Mouse (Mus musculus) gonadal fat pad, adult 2 months (tissue): ENCODE results near the gene Plau. TPM values are rescaled to one million over a fixed set of nuclear protein-coding genes. Genes with fewer than 3 reads are reported as not detected.

Experiments
- DNase-seq: peaks from one replicate; pipeline ENCODE4 v3.0.0-alpha.2; 2012; ENCODE audit warnings: low read depth
- polyA plus RNA-seq: library from polyadenylated mRNA; depleted of rRNA; stranded (reverse); fragments of >200 nt; gene quantifications from 2 replicates; pipeline ENCODE4 v1.2.3, GENCODE M21; 2012; rRNA removed

Plau gene
- 25.6 and 29.9 TPM in 2 replicates for polyA plus RNA-seq

DNA sequence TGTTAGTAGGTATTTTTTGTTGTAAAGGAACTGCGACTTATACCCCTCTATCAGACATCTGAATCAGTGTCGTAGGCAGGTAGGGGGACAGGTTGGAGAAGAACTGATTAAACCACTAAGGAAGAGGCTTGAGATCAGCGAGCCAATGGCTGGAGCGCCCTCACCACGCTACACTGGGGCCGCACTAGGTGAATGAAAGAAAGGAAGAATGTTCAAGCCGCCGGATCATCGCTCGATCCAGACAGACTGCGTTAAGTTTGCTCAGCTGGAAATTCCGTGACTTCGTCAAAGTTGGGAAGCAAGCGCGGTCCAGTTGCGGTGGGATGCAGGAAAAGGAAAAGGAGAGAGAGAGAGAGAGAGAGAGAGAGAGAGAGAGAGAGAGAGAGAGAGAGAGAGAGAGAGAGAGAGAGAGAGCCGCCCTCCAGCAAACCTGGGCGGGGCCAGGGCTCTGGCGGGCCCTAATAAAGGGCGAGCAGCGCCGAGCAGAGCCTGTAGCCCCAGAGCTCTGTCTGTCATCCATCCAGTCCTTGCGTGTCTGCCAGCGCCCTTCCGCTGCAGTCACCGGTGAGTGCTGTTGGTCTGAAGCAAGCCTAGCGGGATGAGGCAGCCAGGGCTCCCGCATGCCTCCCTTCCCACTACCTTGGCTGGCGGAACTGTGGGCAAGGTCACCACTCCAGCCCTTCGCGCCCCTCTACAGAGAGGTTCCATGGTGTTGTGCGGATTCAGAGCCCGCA lies at the start of gene Plau:
Gene Plau (plus strand): TSS at position 490 of the 734 bp plus-strand sequence.
- DNase-seq: no peak

DNA sequence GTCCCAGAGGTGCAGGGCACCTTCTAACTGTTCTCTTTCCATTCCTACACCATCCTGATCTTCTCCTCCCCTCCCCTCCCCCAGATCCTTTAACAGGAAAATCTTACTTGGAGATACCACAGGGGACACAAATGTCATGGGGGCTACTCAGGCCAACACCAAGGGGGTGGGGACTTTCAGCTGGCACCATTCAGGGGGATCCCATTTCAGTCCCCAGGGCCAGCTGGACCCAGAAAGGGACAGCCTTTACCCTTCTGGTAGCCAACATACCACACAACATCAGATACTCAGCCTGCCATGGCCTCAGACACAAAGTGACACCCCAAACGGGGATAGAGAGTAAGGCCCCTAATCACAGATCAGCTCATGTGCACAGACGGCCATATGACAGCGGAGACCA lies 48.3 kb upstream of the Plau start:
- no peak for DNase-seq

DNA sequence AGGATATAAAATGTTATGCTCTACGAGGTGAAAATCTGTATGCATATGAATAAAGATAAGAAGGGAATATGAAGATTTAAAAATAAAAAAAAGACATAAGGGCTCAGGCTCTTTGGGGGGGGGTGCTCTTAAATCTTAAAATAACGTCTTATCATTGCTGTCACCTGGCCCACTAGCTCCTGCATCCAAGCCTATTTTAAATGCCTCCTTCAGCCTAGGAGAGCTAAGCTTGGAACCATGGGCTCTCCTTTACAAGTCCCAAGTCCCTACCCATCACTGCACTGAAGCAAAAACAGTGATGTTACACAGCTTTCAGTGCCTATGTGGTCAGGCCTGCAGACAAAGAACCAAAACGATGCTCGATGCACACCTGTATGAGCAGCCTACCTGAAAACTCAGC lies 46.9 kb upstream of the Plau start:
- no peak for DNase-seq

DNA sequence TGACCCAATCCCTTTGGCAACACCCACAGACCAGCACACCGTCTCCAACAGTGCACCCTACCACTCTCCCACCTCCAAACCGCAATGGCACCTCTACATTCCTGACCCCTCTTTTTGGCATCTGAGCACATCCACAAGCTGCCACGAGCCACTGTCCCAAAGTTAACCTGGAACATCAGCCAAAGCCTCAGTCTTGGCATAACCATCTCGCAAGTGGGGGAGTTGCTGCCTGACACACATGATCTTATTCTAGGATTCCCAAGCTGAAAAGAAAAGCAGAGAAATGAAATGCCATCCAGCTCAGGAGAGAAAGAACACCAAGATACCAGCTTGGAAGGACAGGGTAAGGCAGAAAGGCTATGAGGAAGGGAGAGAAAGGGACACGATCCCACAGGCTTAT lies 46.0 kb upstream of the Plau start:
- no peak for DNase-seq

DNA sequence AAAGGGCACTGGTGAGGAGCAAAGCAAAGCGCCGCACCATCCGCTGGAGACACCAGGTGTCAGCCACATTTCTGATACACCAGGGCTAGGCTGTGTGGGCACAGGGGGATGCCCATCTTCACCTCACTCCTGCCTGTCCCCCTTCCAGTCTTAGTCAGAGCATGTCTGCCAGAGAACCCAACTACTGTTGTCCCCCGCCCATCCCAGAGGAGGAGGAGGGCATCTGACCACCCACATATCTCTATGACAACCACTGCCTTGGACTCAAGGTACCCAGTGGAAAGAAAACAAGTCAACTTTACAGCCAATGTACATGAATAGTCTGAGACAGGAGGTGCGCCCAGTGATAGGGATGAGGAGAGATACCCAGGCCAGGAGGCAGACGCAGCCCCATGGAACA lies 45.5 kb upstream of the Plau start:
- DNase-seq: no peak

DNA sequence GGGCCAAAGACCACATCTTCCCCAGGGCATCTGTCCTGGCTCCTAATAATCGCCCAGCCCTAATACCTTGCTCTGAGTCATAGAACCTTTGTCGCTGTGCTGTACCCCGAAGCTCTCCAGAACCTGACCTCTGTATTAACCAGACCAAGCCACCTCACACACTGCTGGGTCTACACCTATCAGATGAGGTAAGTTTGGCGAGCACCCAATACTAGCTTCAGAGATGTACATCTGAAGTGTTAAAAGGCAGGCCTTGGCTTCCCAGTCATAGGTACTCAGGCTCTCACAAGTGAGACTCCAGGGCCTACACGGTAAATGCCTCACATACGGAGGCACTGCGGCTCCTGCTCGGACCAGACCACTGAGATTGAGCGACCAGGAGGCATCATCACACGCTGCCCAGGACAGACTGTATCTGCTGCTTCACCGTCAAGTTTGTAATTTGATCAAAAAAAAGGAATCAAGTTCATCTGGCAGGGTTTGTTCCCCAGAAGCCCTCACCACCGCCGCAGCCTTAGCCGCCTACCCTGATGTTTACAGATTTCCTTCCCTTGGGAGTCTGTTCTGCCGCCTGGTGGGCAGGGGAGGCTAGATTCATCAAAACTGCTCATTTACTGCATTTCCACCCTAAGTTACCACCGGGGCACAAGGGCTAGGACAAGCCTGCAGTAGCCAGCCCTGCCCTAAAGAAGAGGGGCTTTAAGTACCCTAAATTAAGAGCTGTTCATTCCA lies 44.8 kb upstream of the Plau start:
- DNase-seq: no peak

DNA sequence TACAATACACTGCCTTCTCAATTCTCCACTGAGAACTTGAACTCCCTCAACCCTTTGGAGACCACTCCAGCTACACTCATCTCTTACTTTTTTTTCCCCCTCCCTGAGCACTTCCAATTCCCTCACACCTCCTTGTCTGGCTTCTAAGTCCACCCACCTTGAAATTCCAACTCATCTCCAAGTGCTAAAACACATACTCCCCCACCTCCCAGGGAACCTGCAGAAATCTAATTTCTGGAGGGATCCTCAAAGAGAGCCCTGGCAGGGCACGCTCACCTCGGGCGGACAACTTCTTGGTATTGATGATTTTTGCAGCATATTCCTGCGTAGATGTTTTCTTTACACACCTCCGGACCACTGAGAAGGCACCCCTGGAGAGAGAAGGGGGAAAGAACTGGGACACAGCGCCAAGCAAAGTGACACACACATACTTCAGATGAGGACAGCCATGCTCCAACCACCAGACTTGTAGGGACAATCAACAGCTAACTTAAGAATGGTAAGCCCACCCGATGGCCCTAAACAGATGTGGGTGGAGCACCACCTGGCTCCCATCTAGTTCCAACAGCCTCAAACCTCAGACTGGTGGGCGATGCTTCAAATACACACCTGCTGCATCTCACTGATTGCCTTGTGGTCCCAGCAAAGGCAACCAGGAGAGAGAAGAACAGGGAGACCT lies 44.1 kb upstream of the Plau start:
- no peak for DNase-seq

DNA sequence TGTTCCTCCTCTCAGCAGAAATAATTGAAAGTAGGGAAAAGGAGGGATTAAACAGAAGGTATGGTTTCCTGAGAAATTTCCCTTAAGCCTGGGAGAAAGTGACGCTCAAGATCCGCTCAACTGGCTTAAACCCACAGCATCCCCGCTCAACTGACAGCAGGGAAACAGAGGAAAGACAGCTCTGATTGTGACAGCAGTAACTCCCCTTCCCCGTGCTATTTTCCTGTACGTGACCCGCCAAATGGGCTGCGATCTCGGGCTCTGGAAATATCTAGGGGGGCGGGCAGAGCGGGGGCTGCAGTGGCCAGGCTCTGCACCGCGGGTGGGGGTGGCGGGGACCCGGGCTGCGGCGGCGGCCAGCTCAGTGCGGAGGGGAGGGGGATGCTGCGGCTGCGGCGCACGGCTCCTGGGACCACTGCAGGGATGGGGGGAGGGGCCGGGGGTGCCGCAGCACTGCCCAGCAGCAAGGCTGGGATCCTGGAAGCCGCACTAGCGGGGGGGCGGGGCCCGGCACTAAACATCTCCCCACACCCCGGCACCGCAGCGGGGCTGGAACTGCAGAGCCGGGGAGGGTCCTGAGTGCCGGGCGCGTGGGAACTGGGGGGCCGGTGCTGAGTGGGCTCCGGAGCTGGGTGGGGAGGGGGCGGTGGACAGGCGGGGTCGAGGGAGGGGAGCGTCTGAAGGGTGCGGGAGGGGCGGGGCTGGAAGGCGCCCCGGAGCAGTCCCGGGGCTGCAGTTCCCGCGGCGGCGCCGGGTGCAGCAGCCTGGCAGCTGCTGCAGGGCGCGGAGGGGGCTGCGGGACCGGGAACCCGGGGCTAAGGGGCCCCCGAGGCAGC lies 43.3 kb upstream of the Plau start:
- no peak for DNase-seq

DNA sequence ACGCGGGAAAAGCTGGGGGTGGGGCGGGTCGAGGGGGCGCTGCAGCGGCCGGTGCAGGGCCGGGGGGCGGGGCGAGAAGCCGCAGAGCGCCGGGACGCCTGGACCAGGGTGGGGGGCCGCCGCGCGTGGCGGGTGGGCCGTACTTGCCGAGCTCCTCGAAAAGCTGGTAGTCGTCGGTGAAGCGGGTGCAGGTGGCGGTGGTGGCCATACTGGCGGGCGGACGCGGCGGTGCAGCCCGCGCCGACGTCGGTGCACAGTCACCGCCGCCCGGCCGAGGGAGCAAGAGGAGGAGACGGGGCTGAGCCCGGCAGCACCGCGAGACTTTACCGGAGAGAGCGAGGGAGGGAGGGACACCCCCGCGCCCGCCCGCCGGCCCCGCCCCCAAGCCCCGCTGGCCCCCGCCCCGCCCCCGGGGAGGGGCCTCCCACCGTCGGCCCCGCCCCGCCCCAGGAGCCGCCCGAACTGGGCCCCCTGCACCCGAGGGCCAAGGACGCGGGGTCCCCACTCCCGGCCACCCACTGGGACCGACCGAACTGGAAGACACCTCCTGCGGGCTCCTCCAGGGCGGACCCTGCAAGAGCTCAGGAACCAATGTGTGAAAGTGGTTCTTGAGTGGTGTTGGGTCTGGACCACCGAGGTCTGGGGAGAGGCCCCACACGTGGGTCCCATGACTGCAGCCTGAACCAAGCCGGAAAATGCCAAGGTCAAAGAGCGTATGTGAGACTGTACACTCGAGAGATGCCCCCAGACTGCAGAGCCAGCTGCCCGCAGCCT lies 42.5 kb upstream of the Plau start, which contains the start of gene Camk2g:
Gene Camk2g (minus strand): TSS at position 331 of the 774 bp plus-strand sequence.
- DNase-seq: no peak

DNA sequence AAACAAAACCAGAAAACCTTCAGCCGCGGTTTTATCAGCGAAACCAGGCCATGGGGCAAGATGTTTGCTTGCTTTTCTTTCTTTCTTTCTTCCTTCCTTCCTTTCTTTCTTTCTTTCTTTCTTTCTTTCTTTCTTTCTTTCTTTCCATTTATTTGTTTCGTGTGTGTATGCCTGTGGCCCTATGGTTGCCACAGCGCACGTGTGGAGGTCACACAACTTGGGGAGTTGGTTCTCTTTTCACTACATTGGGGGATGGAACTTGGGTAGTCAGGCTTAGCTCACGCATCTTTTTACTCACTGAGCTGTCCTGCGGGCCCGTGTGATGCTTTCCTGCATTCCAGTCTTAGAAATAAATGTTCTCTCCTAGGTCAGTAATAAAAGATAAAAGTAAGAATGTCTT lies 41.9 kb upstream of the Plau start:
- DNase-seq: no peak

DNA sequence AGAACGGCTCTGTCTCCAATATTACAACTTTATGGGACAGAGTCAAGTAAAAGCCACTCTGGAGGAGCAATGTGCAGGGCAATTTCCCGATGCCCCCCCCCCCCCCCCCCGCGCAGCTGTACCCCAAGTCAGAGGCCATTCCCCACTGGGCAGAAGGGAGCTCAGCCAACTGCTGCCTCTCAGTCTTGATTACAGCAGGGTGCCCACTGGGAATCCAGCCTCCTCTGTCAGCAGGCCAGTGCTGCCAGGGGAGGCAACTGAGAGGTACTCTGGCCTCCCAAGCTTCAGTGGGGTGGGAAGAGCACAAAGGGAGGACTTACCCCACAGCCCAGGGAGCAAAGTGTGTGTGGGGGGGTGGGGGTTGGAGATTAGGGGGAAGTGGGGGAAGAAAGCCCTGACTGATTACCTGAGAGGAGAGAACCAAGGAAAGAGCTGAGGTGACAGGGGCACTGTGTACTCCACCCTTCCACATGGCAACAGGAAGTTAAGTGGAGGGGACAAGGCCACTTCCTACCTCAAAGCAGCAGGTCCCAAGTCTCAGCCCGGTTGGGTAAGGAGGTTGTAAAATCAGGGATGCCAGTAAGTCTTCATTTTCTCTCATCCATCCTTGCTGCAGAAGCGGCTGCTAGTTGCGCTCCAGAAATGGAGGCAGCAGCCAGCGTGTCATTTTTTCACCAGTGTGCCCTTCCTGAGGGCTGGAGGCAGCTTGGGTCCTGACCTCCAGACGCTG lies 40.9 kb upstream of the Plau start:
- no peak for DNase-seq

DNA sequence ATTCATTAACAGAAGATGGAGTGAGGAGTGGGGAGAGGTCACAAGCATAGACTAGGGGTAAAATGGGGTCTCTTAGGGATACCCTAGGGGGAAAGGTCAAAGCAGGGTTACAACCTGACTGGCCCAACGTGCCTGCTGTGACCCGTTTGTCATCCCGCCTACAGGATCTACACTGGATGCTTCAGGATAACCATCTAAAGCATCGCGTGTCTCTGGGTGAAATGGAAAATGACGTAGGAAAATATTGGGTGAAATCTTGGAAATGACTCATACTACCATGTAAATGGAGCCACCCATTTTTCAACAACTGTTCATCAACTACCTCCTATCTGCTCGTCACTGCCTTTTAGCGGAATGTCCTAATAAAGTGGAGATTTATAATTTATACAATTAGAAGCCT lies 40.3 kb upstream of the Plau start:
- no peak for DNase-seq

DNA sequence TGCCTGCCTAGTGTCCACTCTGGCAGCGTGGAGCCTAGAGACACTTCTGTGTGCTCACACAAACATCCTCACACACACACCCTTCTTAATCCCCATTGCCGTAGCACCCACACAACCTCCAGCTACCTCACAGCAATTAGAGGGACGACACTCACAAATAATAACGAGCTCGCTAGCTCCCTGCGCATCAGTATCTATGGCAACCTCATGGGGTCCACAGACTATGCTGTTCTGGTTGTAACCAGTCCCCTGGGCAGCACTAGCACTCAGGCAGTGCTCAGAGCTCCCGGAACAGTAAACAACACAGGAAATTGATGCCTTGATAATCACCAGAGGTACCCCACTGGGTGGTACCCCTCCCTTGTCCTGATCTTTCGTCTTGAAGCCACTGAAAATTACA lies 39.8 kb upstream of the Plau start:
- DNase-seq: no peak

DNA sequence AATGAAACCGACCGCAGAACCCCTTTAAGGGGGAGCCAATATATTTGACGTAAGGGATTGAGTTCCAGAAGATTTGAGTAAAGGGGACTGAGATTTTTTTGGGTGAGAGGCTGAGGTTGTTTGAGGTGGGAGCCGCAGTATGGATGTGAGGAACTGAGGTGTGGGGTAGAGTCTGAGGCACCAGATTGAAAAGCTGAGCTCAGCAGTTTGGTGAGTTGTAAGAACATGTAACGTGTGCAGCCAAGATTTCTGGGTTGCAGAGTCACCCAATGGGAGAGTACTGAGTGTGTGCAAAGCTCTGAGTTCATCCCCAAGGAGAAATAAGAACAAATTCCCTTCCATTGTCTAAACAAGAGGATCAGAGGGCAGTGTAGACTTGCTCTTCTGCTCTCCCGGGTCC lies 38.2 kb upstream of the Plau start:
- no peak for DNase-seq

DNA sequence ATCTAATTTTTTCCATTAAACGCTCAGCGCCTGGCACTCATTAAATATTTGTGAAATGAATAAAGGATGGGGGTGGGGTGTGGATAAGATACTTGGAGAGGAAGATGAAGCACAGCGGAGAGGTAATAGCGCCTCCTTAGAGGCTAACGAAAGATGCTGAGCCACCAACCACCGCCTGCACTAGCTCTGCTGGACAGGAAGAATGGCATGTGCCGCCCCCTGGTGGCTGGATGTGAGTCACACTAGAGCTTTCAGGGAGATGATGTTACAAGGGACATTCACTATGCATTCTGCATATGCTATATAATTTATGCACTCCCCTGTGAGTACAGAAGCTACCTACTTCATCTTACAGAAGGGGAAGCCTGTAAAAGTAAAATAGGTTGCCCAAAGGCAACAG lies 37.7 kb upstream of the Plau start:
- DNase-seq: no peak

DNA sequence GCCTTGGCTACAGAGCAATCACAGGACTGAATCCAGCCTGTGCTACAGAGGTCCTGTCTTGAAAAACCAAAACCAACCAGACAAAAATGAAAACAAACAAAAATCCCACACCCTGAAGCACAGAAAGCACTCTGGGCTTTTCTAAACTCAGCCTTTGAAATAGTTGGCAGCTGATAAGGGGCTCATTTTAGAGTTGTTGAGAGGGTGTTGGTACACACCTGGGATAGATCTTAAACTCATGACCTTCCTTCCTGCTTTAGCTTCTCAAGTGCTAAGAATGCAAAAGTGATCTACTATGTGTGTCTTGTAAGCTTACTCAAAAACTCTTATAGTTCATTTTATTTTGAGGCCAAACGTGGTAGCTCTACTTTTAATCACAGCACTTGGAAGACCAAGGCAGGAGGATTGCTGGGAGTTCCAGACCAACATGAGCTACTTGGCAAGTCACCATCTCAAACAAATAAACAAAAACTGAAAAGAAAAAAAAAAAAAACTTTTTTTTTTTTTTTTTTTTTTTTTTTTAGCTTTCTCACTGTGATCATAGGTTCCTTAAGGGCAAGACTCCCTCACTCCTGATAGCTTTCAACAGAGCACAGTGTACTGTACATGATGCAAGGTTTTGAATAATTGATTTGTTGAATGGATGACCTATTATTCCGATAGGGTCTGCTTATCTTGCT lies 33.4 kb upstream of the Plau start:
- no peak for DNase-seq

DNA sequence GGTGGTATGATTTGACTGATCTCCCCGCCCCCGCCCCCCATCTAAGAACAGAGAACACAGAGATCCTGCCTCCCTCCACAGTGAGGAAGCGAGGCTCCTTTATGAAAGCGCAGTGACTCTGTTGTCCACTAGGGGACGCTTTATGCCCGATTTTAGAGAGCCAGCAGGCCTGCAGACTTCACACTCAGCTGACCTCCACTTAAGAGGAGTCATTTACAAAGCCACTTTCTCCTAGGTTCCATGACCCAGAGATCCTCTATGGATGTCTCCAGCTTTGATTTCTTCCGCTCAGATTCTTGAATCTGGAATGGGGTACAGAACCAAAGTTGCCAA lies 32.9 kb upstream of the Plau start:
- no peak for DNase-seq

DNA sequence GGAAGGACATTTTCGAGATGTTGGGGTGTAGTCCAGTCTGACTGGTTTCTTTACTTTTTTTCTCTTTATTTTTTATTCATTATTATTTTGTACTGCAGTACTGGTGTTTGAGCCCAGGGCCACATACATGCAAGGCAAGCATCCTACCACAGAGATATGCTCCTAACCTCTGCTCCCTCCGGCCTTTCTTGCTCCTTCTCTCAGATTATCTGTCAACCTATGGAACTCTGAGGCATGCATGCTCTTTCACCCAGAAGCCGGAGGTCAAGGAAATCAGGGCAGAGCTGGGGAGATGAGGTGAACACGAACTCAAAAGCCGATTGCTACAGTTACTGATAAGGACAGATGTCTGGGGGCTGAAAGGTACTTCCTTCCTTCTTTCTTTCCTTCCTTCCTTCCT lies 32.0 kb upstream of the Plau start:
- no peak for DNase-seq

DNA sequence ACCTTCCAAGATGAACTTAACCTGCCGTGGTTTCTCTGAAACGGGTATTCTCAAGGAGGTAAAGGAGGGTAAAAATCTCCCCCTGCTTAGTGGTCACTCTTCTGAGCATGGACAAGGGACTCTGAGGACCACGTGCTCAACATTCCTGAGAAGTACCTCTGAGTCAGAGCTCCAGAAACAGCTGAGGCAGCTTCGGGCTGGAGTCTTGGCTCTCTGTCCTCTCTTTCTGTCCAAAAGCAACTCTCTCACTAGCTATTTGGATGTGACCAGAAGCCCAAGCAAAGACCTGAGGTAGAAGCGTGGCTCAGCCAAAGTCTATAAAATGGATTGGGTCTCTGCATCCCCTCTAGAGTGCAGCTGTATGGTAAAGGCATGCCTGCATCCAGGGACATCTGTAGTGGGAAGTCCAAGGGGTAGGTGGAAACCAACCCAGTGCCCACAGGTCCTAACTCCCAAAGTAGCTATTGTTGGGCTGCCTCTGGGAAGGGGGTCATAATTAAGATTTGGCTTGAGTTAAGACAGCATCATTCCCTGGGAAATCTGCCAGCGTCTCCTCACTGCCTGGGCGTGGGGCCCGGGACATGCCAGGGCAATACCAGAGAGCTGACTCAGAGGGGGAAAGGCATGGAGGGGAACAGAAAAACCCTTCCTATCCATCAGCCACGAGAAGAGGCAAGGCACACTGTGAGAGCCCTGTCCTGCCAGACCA lies 31.3 kb upstream of the Plau start:
- DNase-seq: peak; percentile 79
